Mouse (Mus musculus) C2C12 (cell line): ENCODE results near the gene Tas2r143.

Experiments used
- CTCF ChIP-seq: IDR thresholded peaks from one replicate; pipeline ENCODE4 v1.5.1; 2011; ENCODE audit not compliant: control insufficient read depth, insufficient read depth, insufficient read length
- FOSL1 ChIP-seq: IDR thresholded peaks from one replicate; pipeline ENCODE4 v1.8.0; 2011; ENCODE audit warnings: mild to moderate bottlenecking, low read length; ENCODE audit not compliant: poor library complexity, insufficient read depth, severe bottlenecking
- MAX ChIP-seq: IDR thresholded peaks from one replicate; pipeline ENCODE4 v1.6.1; 2011; ENCODE audit warnings: mild to moderate bottlenecking, control low read depth
- MYOD1 ChIP-seq: IDR thresholded peaks from one replicate; pipeline ENCODE4 v1.6.1; 2011; ENCODE audit warnings: low read depth; ENCODE audit not compliant: control insufficient read depth, insufficient read length
- MYOG ChIP-seq: IDR thresholded peaks from one replicate; pipeline ENCODE4 v1.6.1; 2011; ENCODE audit not compliant: control insufficient read depth, insufficient read length; ENCODE audit errors: extremely low read depth
- USF1 ChIP-seq: IDR thresholded peaks from one replicate; pipeline ENCODE4 v1.6.1; 2011; ENCODE audit warnings: low read depth, mild to moderate bottlenecking, control low read depth, moderate library complexity

DNA sequence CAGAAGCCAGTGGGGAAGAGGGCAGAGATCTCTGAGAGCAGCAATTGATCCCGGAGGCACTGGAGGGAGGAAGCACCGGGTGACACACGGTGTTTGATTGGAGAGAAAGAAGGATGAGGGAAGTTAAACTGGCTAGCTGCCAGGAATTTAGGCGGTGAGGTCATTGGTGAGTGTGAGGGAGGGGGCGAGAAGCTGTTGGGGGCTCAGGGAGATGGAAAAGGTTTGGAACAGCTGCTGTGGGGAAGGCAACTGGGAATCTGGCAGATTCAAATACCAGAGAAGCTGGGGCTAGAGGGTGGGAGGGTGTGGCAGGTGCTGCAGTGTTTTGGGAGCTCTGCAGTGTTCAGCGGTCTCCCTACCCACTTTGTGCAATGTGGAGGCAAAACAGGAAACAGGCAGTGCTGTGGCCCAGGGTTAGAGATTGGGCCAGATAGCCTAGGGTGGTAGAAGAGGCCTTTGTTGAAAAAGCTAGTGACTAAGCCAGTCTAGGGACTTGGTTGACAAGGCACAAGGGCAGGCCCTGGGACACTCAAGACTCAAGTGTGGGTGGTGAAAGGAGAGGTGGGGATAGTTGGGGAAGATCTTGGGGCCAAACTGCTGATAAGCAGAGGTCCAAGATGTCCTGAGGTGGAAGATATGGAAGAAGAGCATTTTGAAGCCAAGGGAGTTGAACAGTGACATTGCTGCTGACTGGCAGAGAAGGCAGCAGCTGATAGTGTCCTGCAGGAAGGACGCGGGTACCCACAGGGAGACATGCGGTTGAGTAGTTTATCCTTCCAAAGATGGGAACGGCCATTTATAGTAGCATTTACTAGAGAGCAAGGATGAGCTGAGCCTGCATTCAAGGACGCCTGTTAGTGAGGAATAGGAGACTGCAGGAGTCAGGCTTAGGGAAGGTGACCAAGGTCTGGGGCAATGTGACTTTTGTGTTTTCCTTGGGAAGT lies 45.7 kb upstream of the Tas2r143 start:
- TF ChIP-seq CTCF (no peak), MAX (no peak), MYOG (no peak), USF1 (no peak), FOSL1 (no peak), MYOD1 (peak; percentile 90)
